Mouse (Mus musculus): ENCODE results near the gene Dppa2.

Dppa2 gene

DNA sequence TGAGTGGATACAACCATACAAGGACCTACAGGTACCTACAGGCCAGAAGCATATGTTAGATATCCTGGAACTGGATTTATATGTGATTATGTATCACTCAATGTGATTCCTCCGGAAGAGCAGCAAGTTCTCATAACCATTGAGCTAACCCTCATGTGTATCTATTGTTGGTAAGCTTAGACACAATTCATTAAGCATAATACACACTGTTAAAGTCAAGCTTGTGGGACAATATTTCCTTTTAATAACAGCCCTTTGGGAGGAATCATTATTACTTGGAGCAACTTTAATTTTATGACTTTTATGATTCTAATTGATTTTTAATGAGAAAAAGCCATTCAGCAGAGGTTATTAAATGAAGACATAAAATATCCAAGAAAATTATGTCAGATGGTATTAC, 43.5 kb downstream of the Dppa2 start:
- DNase-seq = no peak

DNA sequence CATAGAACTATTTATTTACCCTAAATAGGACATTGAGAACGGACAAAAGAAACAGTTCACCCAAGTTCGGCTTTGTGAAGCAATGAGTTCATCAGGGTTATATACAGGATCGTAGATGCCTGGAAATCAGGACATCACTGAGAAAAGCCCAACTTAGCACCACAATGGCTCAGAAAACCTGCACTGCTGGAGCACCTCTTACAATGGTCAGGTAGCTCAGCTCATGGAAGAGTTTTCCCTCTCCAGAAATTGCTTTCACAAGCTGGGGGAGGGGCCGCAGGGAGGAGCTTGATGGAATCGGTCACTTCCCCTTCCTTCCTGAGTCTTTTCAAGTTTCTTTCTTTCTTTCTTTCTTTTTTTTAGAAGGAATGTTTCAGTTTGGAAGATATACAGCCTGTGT, 52.0 kb downstream of the Dppa2 start:
- no peak for DNase-seq

DNA sequence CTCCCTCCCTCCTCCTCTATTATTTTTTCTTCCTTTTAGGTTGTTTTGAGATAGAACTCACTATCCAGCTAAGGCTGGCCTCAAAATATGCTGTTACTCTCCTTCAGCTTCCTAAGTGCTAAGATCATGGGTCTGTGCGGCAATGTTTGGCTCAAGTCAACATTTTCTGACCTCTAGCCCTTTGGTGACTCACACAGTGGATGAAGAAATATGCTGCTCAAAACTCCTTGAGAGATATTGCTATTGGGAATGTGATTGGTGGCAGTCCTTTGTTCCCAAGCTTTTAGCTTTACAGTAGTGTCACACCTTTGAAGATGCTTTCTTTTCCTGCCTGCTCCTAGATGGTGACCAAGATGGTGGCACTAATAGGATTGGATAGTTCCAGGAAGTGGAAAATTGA, 52.7 kb downstream of the Dppa2 start:
- DNase-seq = no peak

- DNase-seq = no peak
These were observed 57.2 kb downstream of the Dppa2 start for GRCm38 (mm10) chr16:48360887-48361286.

GRCm38 (mm10) chr16:48366801-48367200, 63.1 kb downstream of the Dppa2 start:
- DNase-seq = no peak

DNA sequence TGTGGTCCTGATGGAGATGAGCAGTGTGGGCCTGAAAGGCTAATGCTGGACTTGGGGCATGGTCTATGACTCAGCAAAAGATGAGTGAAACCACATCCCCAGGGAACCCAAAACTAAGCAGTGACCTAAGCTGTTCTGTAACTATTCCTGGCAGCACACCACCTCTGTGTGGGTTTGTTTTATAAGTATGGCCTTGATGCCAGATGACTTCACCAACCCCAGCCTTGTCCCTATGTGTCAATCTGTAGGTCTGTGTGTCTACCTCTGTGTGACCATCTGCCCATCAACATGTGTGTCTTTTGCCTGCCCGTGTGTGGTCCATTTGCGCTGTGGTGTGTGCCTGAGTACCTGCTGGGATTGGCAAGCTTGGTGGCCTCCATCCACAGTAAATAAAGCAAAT, 64.4 kb downstream of the Dppa2 start:
- no peak for DNase-seq
